Mouse (Mus musculus) heart, embryonic 14.5 days (tissue): ENCODE data around the gene Fmnl3. TPM values are rescaled to one million over a fixed set of nuclear protein-coding genes. Genes with fewer than 3 reads are reported as not detected.

Experiments
- ATAC-seq: fragments of 200-750 bp; cut with Nextera tagmentation; 2 replicates; pipeline ENCODE4 v1.8.0; 2017; ENCODE audit warnings: low read depth, moderate TSS enrichment; ENCODE audit not compliant: insufficient number of reproducible peaks, insufficient read depth, low FRiP score
- H3K27ac ChIP-seq, 2 experiments: fragments of 200-500 bp in 1 of 2; fragments of 300-500 bp in 1 of 2; sonication (generic) in 1 of 2; replicated peaks in 1 of 2; 2 replicates each; pipeline ENCODE4 v1.5.1; 2012 to 2014; ENCODE audit warnings: low read depth in 2 of 2, low read length in 2 of 2, control low read depth in 1 of 2, mild to moderate bottlenecking in 1 of 2, mixed read lengths in 1 of 2; ENCODE audit not compliant: control insufficient read depth in 1 of 2, insufficient read depth in 1 of 2
- H3K27me3 ChIP-seq: fragments of 300-500 bp; sonication (generic); 2 replicates; pipeline ENCODE4 v1.6.1; 2014; ENCODE audit warnings: mild to moderate bottlenecking, low read length, control low read depth; ENCODE audit not compliant: control insufficient read depth, insufficient read depth
- H3K36me3 ChIP-seq: fragments of 300-500 bp; sonication (generic); 2 replicates; pipeline ENCODE4 v1.6.1; 2014; ENCODE audit warnings: mild to moderate bottlenecking, control low read depth, low read length, mixed read lengths; ENCODE audit not compliant: control insufficient read depth, insufficient read depth
- H3K4me1 ChIP-seq, 2 experiments: fragments of 200-500 bp in 1 of 2; fragments of 300-500 bp in 1 of 2; sonication (generic) in 1 of 2; 2 replicates each; pipeline ENCODE4 v1.6.1; 2012 to 2014; ENCODE audit warnings: low read length in 2 of 2, control low read depth in 1 of 2, mixed read lengths in 1 of 2; ENCODE audit not compliant: control insufficient read depth in 2 of 2, insufficient read depth in 2 of 2
- H3K4me2 ChIP-seq: fragments of 300-500 bp; sonication (generic); 2 replicates; pipeline ENCODE4 v1.6.1; 2014; ENCODE audit warnings: mild to moderate bottlenecking, low read length
- H3K4me3 ChIP-seq, 2 experiments: fragments of 200-500 bp in 1 of 2; fragments of 300-500 bp in 1 of 2; sonication (generic) in 1 of 2; 2 replicates each; pipeline ENCODE4 v1.5.1; 2012 to 2014; ENCODE audit warnings: low read length in 2 of 2, mild to moderate bottlenecking in 2 of 2, control low read depth in 1 of 2, low read depth in 1 of 2, moderate library complexity in 1 of 2; ENCODE audit not compliant: control insufficient read depth in 1 of 2, insufficient read depth in 1 of 2
- H3K9ac ChIP-seq: fragments of 300-500 bp; sonication (generic); 2 replicates; pipeline ENCODE4 v1.6.1; 2014; ENCODE audit warnings: mild to moderate bottlenecking, low read length
- H3K9me3 ChIP-seq: fragments of 300-500 bp; sonication (generic); 2 replicates; pipeline ENCODE4 v1.6.1; 2016; ENCODE audit warnings: low read length, control low read depth; ENCODE audit not compliant: control insufficient read depth
- WGBS: fragments of 180-500 bp; shearing (Covaris S2); extraction: QIAGEN DNeasy Blood & Tissue Kit; methylation state at CpG from one replicate; pipeline ENCODE4 v1.1.7; 2014; 5-methylcytosine and 5-hydroxymethylcytosine counted together
- polyA plus RNA-seq: library from polyadenylated mRNA; unstranded; fragments of >200 nt; fragmentation: Nextera tagmentation; extraction: Ambion mirVana; gene quantifications from 2 replicates; pipeline ENCODE4 v1.2.1, GENCODE M21; 2014

Gene Fmnl3
- polyA plus RNA-seq, 1 experiment from 2014 or later = 14.4 TPM

- H3K4me1 ChIP-seq = peaks cover 0 to 11% of the 10 kb centered on the region in 2 experiments; a peak in 3 of 4 replicates
- peak overlapping the region in 1 of 2 experiments; percentile 83; a peak in 2 of 4 replicates for H3K27ac ChIP-seq
- 70% methylated on average over 9 of the region's 9 CpGs for WGBS
- H3K36me3 ChIP-seq = peaks cover 98% of the 10 kb centered on the region
- no peaks in the 10 kb centered on the region for H3K9me3 ChIP-seq
- no peak overlapping the region for H3K4me2 ChIP-seq
- no peak for ATAC-seq
- no peak overlapping the region for H3K4me3 ChIP-seq
- H3K27me3 ChIP-seq = no peaks in the 10 kb centered on the region
- no peak overlapping the region for H3K9ac ChIP-seq
Observed at GRCm38 (mm10) chr15:99320978-99321377, 49.3 kb downstream of the Fmnl3 start.

GRCm38 (mm10) chr15:99320168-99320674 lies 50.1 kb downstream of the Fmnl3 start:
- no peak overlapping the region for H3K9ac ChIP-seq
- WGBS = 60% methylated on average over 10 of the region's 10 CpGs
- H3K36me3 ChIP-seq = peaks cover 98% of the 10 kb centered on the region
- H3K4me1 ChIP-seq = peaks cover 0 to 11% of the 10 kb centered on the region in 2 experiments; a peak in 3 of 4 replicates
- ATAC-seq = no peak
- no peak overlapping the region for H3K4me2 ChIP-seq
- no peaks in the 10 kb centered on the region for H3K27me3 ChIP-seq
- peak overlapping the region; percentile 48 to 83 for H3K27ac ChIP-seq
- H3K9me3 ChIP-seq = no peaks in the 10 kb centered on the region
- no peak overlapping the region for H3K4me3 ChIP-seq

GRCm38 (mm10) chr15:99319411-99319871 lies 50.8 kb downstream of the Fmnl3 start:
- H3K36me3 ChIP-seq = peaks cover 98% of the 10 kb centered on the region
- ATAC-seq = peak; percentile 27; the same call in 1 of the 2 replicates
- H3K4me3 ChIP-seq = no peak overlapping the region
- WGBS = 53% methylated on average over 3 of the region's 3 CpGs
- H3K27ac ChIP-seq = peak overlapping the region; percentile 58 to 83; a peak in 3 of 4 replicates
- H3K27me3 ChIP-seq = no peaks in the 10 kb centered on the region
- peaks cover 0 to 11% of the 10 kb centered on the region in 2 experiments; a peak in 3 of 4 replicates for H3K4me1 ChIP-seq
- H3K9ac ChIP-seq = no peak overlapping the region
- no peaks in the 10 kb centered on the region for H3K9me3 ChIP-seq
- no peak overlapping the region for H3K4me2 ChIP-seq

GRCm38 (mm10) chr15:99318861-99319410 lies 51.3 kb downstream of the Fmnl3 start:
- H3K4me2 ChIP-seq = no peak overlapping the region

GRCm38 (mm10) chr15:99318071-99318470 lies 52.2 kb downstream of the Fmnl3 start:
- Histone ChIP-seq H3K4me2 (no peak overlapping the region), H3K27me3 (no peaks in the 10 kb centered on the region), H3K36me3 (peaks cover 96% of the 10 kb centered on the region), H3K4me3 (no peak overlapping the region), H3K9ac (0 out of 2 replicates have a peak overlapping the region, but pooled peaks have one; percentile 12), H3K4me1 (peaks cover 0 to 11% of the 10 kb centered on the region in 2 experiments; a peak in 3 of 4 replicates), H3K9me3 (no peaks in the 10 kb centered on the region), H3K27ac (peak overlapping the region; percentile 48 to 83)
- ATAC-seq = no peak
- WGBS = 83% methylated on average over 6 of the region's 6 CpGs

More at GRCm38 (mm10) chr15:99318861-99319410, 51.3 kb downstream of the Fmnl3 start:
- no peak for ATAC-seq
- Histone ChIP-seq H3K36me3 (peaks cover 98% of the 10 kb centered on the region), H3K4me3 (no peak overlapping the region), H3K27ac (peak overlapping the region; percentile 58 to 83; a peak in 3 of 4 replicates), H3K9ac (no peak overlapping the region), H3K4me1 (peaks cover 0 to 11% of the 10 kb centered on the region in 2 experiments; a peak in 3 of 4 replicates), H3K27me3 (no peaks in the 10 kb centered on the region), H3K9me3 (no peaks in the 10 kb centered on the region)
- 79% methylated on average over 14 of the region's 14 CpGs for WGBS

GRCm38 (mm10) chr15:99317267-99317651 lies 53.0 kb downstream of the Fmnl3 start:
- WGBS = 66% methylated on average over 2 of the region's 2 CpGs
- Histone ChIP-seq H3K36me3 (peaks cover 95% of the 10 kb centered on the region), H3K9me3 (no peaks in the 10 kb centered on the region), H3K4me2 (no peak overlapping the region), H3K27ac (peak overlapping the region; percentile 51 to 83), H3K9ac (no peak overlapping the region), H3K4me3 (no peak overlapping the region), H3K27me3 (no peaks in the 10 kb centered on the region), H3K4me1 (peaks cover 0 to 11% of the 10 kb centered on the region in 2 experiments; a peak in 3 of 4 replicates)
- 0 out of 2 replicates have a peak, but pooled peaks have one; percentile 22 for ATAC-seq

- Histone ChIP-seq H3K9me3 (no peaks in the 10 kb centered on the region), H3K9ac (no peak overlapping the region; the same call in 1 of the 2 replicates)
- ATAC-seq = no peak
Observed at GRCm38 (mm10) chr15:99316314-99317266, 53.7 kb downstream of the Fmnl3 start.

More at GRCm38 (mm10) chr15:99316314-99317266, 53.7 kb downstream of the Fmnl3 start:
- Histone ChIP-seq H3K4me1 (peaks cover 0 to 11% of the 10 kb centered on the region in 2 experiments; a peak in 3 of 4 replicates), H3K4me2 (no peak overlapping the region), H3K27me3 (no peaks in the 10 kb centered on the region), H3K4me3 (no peak overlapping the region), H3K36me3 (peaks cover 95% of the 10 kb centered on the region), H3K27ac (peak overlapping the region; percentile 51 to 83)
- 81% methylated on average over 16 of the region's 16 CpGs for WGBS
